In genomic region chr13:41085140-41085539, GRCm38 (mm10) we compare ENCODE assay signal across 11 mouse cellular contexts. TPM values are rescaled to one million over a fixed set of nuclear protein-coding genes. Genes with fewer than 3 reads are reported as not detected.
DNase-seq lines count a peak whose midpoint lies in the region; ATAC-seq and TF ChIP-seq lines count a peak whose summit lies in the region.
"Had no signal": no experiment of that assay in that cellular context is flagged by ENCODE, and none has a peak within 500 bp of the region (broad histone marks: within the 10 kb centered on the region; RNA-seq: fewer than 3 reads in every experiment).

No protein-coding gene starts in this region.

- no peak for TF ChIP-seq EP300 in heart, postnatal 0 days (IDR thresholded peaks at IDR 0.05; ENCODE audit: low read depth)

- TF ChIP-seq CTCF in heart, postnatal 0 days (IDR thresholded peaks at IDR 0.05; ENCODE audit: low read depth): peak; percentile 58
- peak; percentile 81 for TF ChIP-seq CTCF in midbrain, postnatal 0 days (IDR thresholded peaks at IDR 0.05)

- no peaks in the 10 kb centered on the region for H3K4me1 ChIP-seq in heart, postnatal 0 days (ENCODE audit: control insufficient read depth, insufficient read depth)
- H3K4me1 ChIP-seq in midbrain, postnatal 0 days (ENCODE audit: insufficient read depth, low read length): no peaks in the 10 kb centered on the region
- H3K4me1 ChIP-seq in midbrain, embryonic 15.5 days: no peaks in the 10 kb centered on the region

- peak; percentile 10 for DNase-seq in heart, postnatal 0 days (ENCODE audit: low spot score)
- DNase-seq in heart, adult 8-10 months (ENCODE audit: low spot score): no peak
- DNase-seq in midbrain, postnatal 0 days (ENCODE audit: low spot score): peak; percentile 51
- DNase-seq in embryo, embryonic 10.5 days (ENCODE audit: low spot score): peak; percentile 61
- DNase-seq in left cerebral cortex, adult 18-20 months (ENCODE audit: low spot score in 2 of 2): no peak
- no peak for DNase-seq in right cerebral cortex, adult 18-20 months
- DNase-seq in left cerebral cortex, postnatal 14 days (ENCODE audit: low spot score in 2 of 2): no peak

- H3K4me3 ChIP-seq in heart, postnatal 0 days (ENCODE audit: low read depth, low read length): no peak overlapping the region
- H3K4me3 ChIP-seq in midbrain, postnatal 0 days (ENCODE audit: low read depth, low read length): no peak overlapping the region
- no peak overlapping the region for H3K4me3 ChIP-seq in midbrain, embryonic 15.5 days

- 8% methylated on average over 2 of the region's 2 CpGs for WGBS in heart, postnatal 0 days
- 23% methylated on average over 2 of the region's 2 CpGs for WGBS in midbrain, postnatal 0 days
- 20% methylated on average over 2 of the region's 2 CpGs for WGBS in midbrain, embryonic 15.5 days

- H3K4me2 ChIP-seq in heart, postnatal 0 days (ENCODE audit: low read depth, low read length): no peak overlapping the region
- no peak overlapping the region for H3K4me2 ChIP-seq in midbrain, postnatal 0 days (ENCODE audit: low read depth, low read length, poor library complexity, severe bottlenecking)
- H3K4me2 ChIP-seq in midbrain, embryonic 15.5 days: no peak overlapping the region

- H3K27me3 ChIP-seq in heart, postnatal 0 days (ENCODE audit: control insufficient read depth, insufficient read depth, low read length): peaks cover 4% of the 10 kb centered on the region; the same call in 1 of the 2 replicates
- H3K27me3 ChIP-seq in midbrain, postnatal 0 days (ENCODE audit: insufficient read depth, low read length): 0 out of 2 replicates have a peak, but pooled peaks cover 2% of the 10 kb centered on the region
- peaks cover 7% of the 10 kb centered on the region; the same call in 1 of the 2 replicates for H3K27me3 ChIP-seq in midbrain, embryonic 15.5 days (replicated peaks)

- H3K9ac ChIP-seq in heart, postnatal 0 days (replicated peaks; ENCODE audit: low read depth, low read length): no peak overlapping the region
- no peak overlapping the region for H3K9ac ChIP-seq in midbrain, postnatal 0 days (replicated peaks; ENCODE audit: low read length, poor library complexity, severe bottlenecking)
- H3K9ac ChIP-seq in midbrain, embryonic 15.5 days: no peak overlapping the region

- intact Hi-C loops in left cerebral cortex, postnatal 14 days (cut with DNase I): loop anchor here (5.0 kb wide), 1 partner anchor 152 kb away; no protein-coding TSS in a partner anchor

- H3K27ac ChIP-seq in heart, postnatal 0 days (ENCODE audit: low read depth): no peak overlapping the region
- no peak overlapping the region for H3K27ac ChIP-seq in midbrain, postnatal 0 days (ENCODE audit: low read depth, low read length)
- no peak overlapping the region for H3K27ac ChIP-seq in midbrain, embryonic 15.5 days

- no peaks in the 10 kb centered on the region for H3K36me3 ChIP-seq in heart, postnatal 0 days (replicated peaks; ENCODE audit: control insufficient read depth, insufficient read depth, low read length)
- no peaks in the 10 kb centered on the region for H3K36me3 ChIP-seq in midbrain, postnatal 0 days (ENCODE audit: insufficient read depth, low read length)
- H3K36me3 ChIP-seq in midbrain, embryonic 15.5 days (replicated peaks): no peaks in the 10 kb centered on the region

- ATAC-seq in heart, postnatal 0 days (ENCODE audit: insufficient read depth, low read depth): no peak
- ATAC-seq in midbrain, postnatal 0 days (ENCODE audit: low FRiP score): no peak
- no peak for ATAC-seq in midbrain, embryonic 15.5 days (replicated peaks)

- H3K9me3 ChIP-seq in heart, postnatal 0 days (replicated peaks; ENCODE audit: control insufficient read depth, low read length): no peaks in the 10 kb centered on the region
- H3K9me3 ChIP-seq in midbrain, postnatal 0 days (ENCODE audit: low read length): no peaks in the 10 kb centered on the region
- H3K9me3 ChIP-seq in midbrain, embryonic 15.5 days: no peaks in the 10 kb centered on the region

RNA-seq across cellular contexts. Expression of gene Mak, which starts 5.6 kb away (rescaled TPM):
- total RNA-seq in heart, postnatal 0 days (2014; rRNA removed; ENCODE audit: low replicate concordance): not detected in 2 replicates
- 0.05 and 0.14 TPM in 2 replicates for polyA plus RNA-seq in heart, postnatal 0 days (2015; fragmentation: Nextera tagmentation; extraction: Ambion mirVana)
- total RNA-seq in heart, adult 8-10 months (2022): not detected
- 1.1 and 2.3 TPM in 2 replicates for total RNA-seq in midbrain, postnatal 0 days (2014; rRNA removed)
- polyA plus RNA-seq in midbrain, postnatal 0 days (2015; fragmentation: Nextera tagmentation; extraction: Ambion mirVana): 2.1 and 2.2 TPM in 2 replicates
- polyA plus RNA-seq in midbrain, embryonic 15.5 days (2015; fragmentation: Nextera tagmentation; extraction: Ambion mirVana): 1.8 and 2.2 TPM in 2 replicates
- 1 to 10 TPM; 2.9 to 3.0 TPM for total RNA-seq in left cerebral cortex, adult 18-20 months (2021)
- 1 to 10 TPM; 1.4 to 2.0 TPM for total RNA-seq in left cerebral cortex, postnatal 14 days (2021)
- total RNA-seq: granulocyte monocyte progenitor cell, adult 5-6 weeks had no signal

RNA-seq across cellular contexts. Expression of gene Gcm2, which starts 25.7 kb away (rescaled TPM):
- not detected in 2 replicates for total RNA-seq in heart, postnatal 0 days (2014; rRNA removed; ENCODE audit: low replicate concordance)
- polyA plus RNA-seq in heart, postnatal 0 days (2015; fragmentation: Nextera tagmentation; extraction: Ambion mirVana): not detected in 2 replicates
- not detected for total RNA-seq in heart, adult 8-10 months (2022)
- not detected in 2 replicates for total RNA-seq in midbrain, postnatal 0 days (2014; rRNA removed)
- polyA plus RNA-seq in midbrain, postnatal 0 days (2015; fragmentation: Nextera tagmentation; extraction: Ambion mirVana): not detected in 2 replicates
- polyA plus RNA-seq in midbrain, embryonic 15.5 days (2015; fragmentation: Nextera tagmentation; extraction: Ambion mirVana): not detected in 2 replicates
- total RNA-seq in left cerebral cortex, adult 18-20 months (2021): not detected
- total RNA-seq in left cerebral cortex, postnatal 14 days (2021): not detected
- total RNA-seq: granulocyte monocyte progenitor cell, adult 5-6 weeks; left cerebral cortex, postnatal 10 days had no signal
- polyA plus RNA-seq: intestine, embryonic 14.5 days had no signal

RNA-seq across cellular contexts. Expression of gene Sycp2l, which starts 29.0 kb away (rescaled TPM):
- total RNA-seq in heart, postnatal 0 days (2014; rRNA removed; ENCODE audit: low replicate concordance): not detected in 2 replicates
- polyA plus RNA-seq in heart, postnatal 0 days (2015; fragmentation: Nextera tagmentation; extraction: Ambion mirVana): not detected in 2 replicates
- total RNA-seq in heart, adult 8-10 months (2022): not detected
- 0.16 TPM in 1 of 2 replicates, not detected in the other for total RNA-seq in midbrain, postnatal 0 days (2014; rRNA removed)
- polyA plus RNA-seq in midbrain, postnatal 0 days (2015; fragmentation: Nextera tagmentation; extraction: Ambion mirVana): not detected in 2 replicates
- polyA plus RNA-seq in midbrain, embryonic 15.5 days (2015; fragmentation: Nextera tagmentation; extraction: Ambion mirVana): not detected in 2 replicates
- under 1 TPM in 1 of 2 experiments, not detected in 1; 0.28 TPM for total RNA-seq in left cerebral cortex, adult 18-20 months (2021)
- total RNA-seq in left cerebral cortex, postnatal 14 days (2021): not detected
- total RNA-seq: granulocyte monocyte progenitor cell, adult 5-6 weeks had no signal

Comparison
In these comparisons a context has a peak if more than half of its experiments do, and no peak if none do; other contexts are left out.
1. DNase-seq: peak in heart, postnatal 0 days (single experiment), midbrain, postnatal 0 days (single experiment) and embryo, embryonic 10.5 days (single experiment); none in heart, adult 8-10 months (single experiment), left cerebral cortex, adult 18-20 months (0 of 2), right cerebral cortex, adult 18-20 months (single experiment) and left cerebral cortex, postnatal 14 days (0 of 2).